Mouse (Mus musculus): ENCODE results near the gene Fam131c. TPM values are rescaled to one million over a fixed set of nuclear protein-coding genes. Genes with fewer than 3 reads are reported as not detected.
A peak's percentile ranks its signal among the peaks of the same experiment; 100 is the strongest.

Gene Fam131c
- polyA plus RNA-seq, 1 experiment = 1.8 TPM

GRCm38 (mm10) chr4:141425484-141426479 lies 57.8 kb downstream of the Fam131c start:
- WGBS = 5% methylated on average over 36 of the region's 36 CpGs
- peak overlapping the region; percentile 88 for H3K27ac ChIP-seq (ENCODE audit: insufficient read depth, low read depth, low read length)

DNA sequence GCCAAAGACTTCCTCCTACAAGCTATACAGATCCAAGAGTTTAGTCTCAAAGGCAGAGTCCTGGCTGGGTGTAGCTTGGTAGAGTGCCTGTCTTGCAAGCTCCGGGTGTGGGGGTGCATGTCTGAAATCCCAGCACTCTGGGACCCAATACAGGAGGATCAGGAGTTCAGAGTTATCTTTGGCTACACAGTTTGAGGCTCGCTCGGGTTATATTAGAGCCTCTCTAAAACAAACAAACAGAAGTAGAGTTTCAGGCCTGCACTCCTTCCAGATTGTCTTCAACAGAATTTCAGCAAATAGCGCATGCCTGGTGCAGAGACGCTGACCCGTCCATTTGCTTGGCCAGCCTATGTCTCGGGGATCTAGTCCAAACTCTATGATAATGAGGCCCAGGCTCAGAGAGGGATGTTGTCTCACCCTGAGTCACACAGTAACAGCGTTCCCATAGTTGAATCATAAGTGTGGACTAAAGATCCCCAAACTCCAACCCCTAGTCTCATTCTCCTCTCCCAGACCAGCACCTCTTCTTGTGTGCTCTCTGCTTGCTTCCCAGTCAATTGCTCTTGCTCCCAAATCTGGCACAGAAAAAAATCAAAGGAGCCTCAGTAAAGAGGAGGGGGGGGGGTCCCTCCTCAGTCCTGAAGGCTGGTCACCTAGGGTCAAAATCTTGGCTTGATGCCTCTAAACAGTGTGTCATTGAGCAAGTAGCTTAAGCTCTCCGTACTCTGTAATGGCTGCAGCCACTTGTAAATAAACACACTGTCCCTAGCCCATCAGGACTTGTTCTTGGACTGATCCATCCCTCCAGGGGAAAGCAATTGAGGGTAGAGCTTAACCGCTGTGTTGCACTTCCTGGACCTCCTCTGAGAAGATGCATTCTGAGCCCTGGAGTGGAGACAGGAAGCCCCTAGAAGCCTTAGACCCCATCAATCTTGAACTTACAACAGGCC lies 59.1 kb downstream of the Fam131c start:
- 73% methylated on average over 10 of the region's 10 CpGs for WGBS
- Histone ChIP-seq H3K27me3 (replicated peaks; ENCODE audit: control insufficient read depth, insufficient read depth, low read length) (no peaks in the 10 kb centered on the region), H3K4me3 (ENCODE audit: insufficient read depth, low read depth, low read length) (no peak overlapping the region), H3K36me3 (ENCODE audit: control insufficient read depth, insufficient read depth, low read length) (no peaks in the 10 kb centered on the region), H3K27ac (ENCODE audit: insufficient read depth, low read depth, low read length) (peak overlapping the region; percentile 88), H3K4me1 (ENCODE audit: control insufficient read depth, insufficient read depth, low read length) (no peaks in the 10 kb centered on the region)
- TF ChIP-seq CTCF (conservative IDR thresholded peaks at IDR 0.05; ENCODE audit: insufficient read depth, insufficient read length, low read depth, low read length) = no peak
- no peak for TF ChIP-seq POLR2A (IDR thresholded peaks at IDR 0.05; ENCODE audit: low read depth, low read length)
- DNase-seq = no peak

More at GRCm38 (mm10) chr4:141425484-141426479, 57.8 kb downstream of the Fam131c start:
- DNase-seq = peak; percentile 76
- H3K4me1 ChIP-seq (ENCODE audit: control insufficient read depth, insufficient read depth, low read length) = peaks cover 5% of the 10 kb centered on the region
- no peaks in the 10 kb centered on the region for H3K36me3 ChIP-seq (ENCODE audit: control insufficient read depth, insufficient read depth, low read length)
- no peak for TF ChIP-seq CTCF (conservative IDR thresholded peaks at IDR 0.05; ENCODE audit: insufficient read depth, insufficient read length, low read depth, low read length)
- H3K27me3 ChIP-seq (replicated peaks; ENCODE audit: control insufficient read depth, insufficient read depth, low read length) = no peaks in the 10 kb centered on the region
- H3K4me3 ChIP-seq (ENCODE audit: insufficient read depth, low read depth, low read length) = peak overlapping the region; percentile 51

DNA sequence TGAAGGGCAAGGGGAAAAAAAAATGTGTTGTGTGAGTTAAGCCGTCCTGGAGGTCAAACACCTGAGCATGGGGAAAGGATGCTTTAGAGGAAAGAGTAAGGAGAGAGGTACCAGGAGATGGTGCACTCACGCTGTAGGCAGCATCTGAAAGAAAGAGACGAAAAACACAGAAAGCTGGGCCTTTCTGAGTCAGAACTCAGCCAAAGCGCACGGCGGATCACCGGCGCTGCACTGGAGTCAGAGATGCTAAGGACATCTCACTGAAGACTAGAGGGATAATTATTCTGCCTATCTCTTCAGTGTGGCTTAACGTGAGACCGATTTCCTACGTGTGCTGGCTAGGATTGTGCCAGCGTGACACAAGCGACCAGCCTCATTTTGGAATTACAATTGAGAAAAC lies 59.9 kb downstream of the Fam131c start:
- no peak for DNase-seq
- Histone ChIP-seq H3K36me3 (ENCODE audit: control insufficient read depth, insufficient read depth, low read length) (no peaks in the 10 kb centered on the region), H3K27ac (ENCODE audit: insufficient read depth, low read depth, low read length) (no peak overlapping the region), H3K27me3 (replicated peaks; ENCODE audit: control insufficient read depth, insufficient read depth, low read length) (no peaks in the 10 kb centered on the region), H3K4me1 (ENCODE audit: control insufficient read depth, insufficient read depth, low read length) (no peaks in the 10 kb centered on the region), H3K4me3 (ENCODE audit: insufficient read depth, low read depth, low read length) (no peak overlapping the region)
- no peak for TF ChIP-seq POLR2A (IDR thresholded peaks at IDR 0.05; ENCODE audit: low read depth, low read length)
- TF ChIP-seq CTCF (conservative IDR thresholded peaks at IDR 0.05; ENCODE audit: insufficient read depth, insufficient read length, low read depth, low read length) = no peak
- WGBS = 92% methylated on average over 13 of the region's 13 CpGs

- Histone ChIP-seq H3K36me3 (ENCODE audit: control insufficient read depth, insufficient read depth, low read length) (no peaks in the 10 kb centered on the region), H3K27ac (ENCODE audit: insufficient read depth, low read depth, low read length) (no peak overlapping the region), H3K27me3 (replicated peaks; ENCODE audit: control insufficient read depth, insufficient read depth, low read length) (no peaks in the 10 kb centered on the region), H3K4me3 (ENCODE audit: insufficient read depth, low read depth, low read length) (no peak overlapping the region), H3K4me1 (ENCODE audit: control insufficient read depth, insufficient read depth, low read length) (no peaks in the 10 kb centered on the region)
- no peak for TF ChIP-seq CTCF (conservative IDR thresholded peaks at IDR 0.05; ENCODE audit: insufficient read depth, insufficient read length, low read depth, low read length)
- TF ChIP-seq POLR2A (IDR thresholded peaks at IDR 0.05; ENCODE audit: low read depth, low read length) = no peak
- WGBS = 74% methylated on average over 6 of the region's 6 CpGs
- DNase-seq = no peak
Measured at GRCm38 (mm10) chr4:141429381-141429780, 61.4 kb downstream of the Fam131c start.

GRCm38 (mm10) chr4:141429847-141430246 lies 61.8 kb downstream of the Fam131c start:
- H3K36me3 ChIP-seq (ENCODE audit: control insufficient read depth, insufficient read depth, low read length) = no peaks in the 10 kb centered on the region
- H3K4me1 ChIP-seq (ENCODE audit: control insufficient read depth, insufficient read depth, low read length) = no peaks in the 10 kb centered on the region
- no peak overlapping the region for H3K4me3 ChIP-seq (ENCODE audit: insufficient read depth, low read depth, low read length)
- WGBS = 54% methylated on average over 9 of the region's 9 CpGs
- TF ChIP-seq CTCF (conservative IDR thresholded peaks at IDR 0.05; ENCODE audit: insufficient read depth, insufficient read length, low read depth, low read length) = peak; percentile 75
- no peak for TF ChIP-seq POLR2A (IDR thresholded peaks at IDR 0.05; ENCODE audit: low read depth, low read length)
- peak; percentile 68 for DNase-seq
- no peak overlapping the region for H3K27ac ChIP-seq (ENCODE audit: insufficient read depth, low read depth, low read length)
- no peaks in the 10 kb centered on the region for H3K27me3 ChIP-seq (replicated peaks; ENCODE audit: control insufficient read depth, insufficient read depth, low read length)

DNA sequence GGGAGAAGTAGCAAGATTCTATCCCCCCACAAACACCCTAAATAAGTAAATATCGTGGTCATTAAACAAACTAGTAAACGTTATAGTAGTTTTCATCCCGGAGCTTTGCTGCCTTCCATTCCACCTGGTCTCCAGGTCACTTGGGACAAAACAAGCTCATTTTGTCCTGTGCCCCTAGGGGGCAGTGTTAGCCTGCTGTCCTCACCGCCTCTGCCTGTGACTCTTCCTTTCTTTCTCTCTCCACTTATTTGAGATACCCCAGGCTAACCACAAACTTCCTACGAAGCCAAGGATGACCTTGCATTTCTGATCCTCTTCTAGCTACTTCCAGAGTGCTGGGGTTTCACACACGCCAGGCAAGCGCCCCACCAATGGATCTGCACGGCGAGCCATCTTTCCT lies 63.0 kb downstream of the Fam131c start:
- DNase-seq = peak; percentile 83
- peak; percentile 94 for TF ChIP-seq CTCF (conservative IDR thresholded peaks at IDR 0.05; ENCODE audit: insufficient read depth, insufficient read length, low read depth, low read length)
- TF ChIP-seq POLR2A (IDR thresholded peaks at IDR 0.05; ENCODE audit: low read depth, low read length) = no peak
- H3K27me3 ChIP-seq (replicated peaks; ENCODE audit: control insufficient read depth, insufficient read depth, low read length) = no peaks in the 10 kb centered on the region
- no peaks in the 10 kb centered on the region for H3K4me1 ChIP-seq (ENCODE audit: control insufficient read depth, insufficient read depth, low read length)
- H3K27ac ChIP-seq (ENCODE audit: insufficient read depth, low read depth, low read length) = no peak overlapping the region
- 33% methylated on average over 9 of the region's 9 CpGs for WGBS
- H3K36me3 ChIP-seq (ENCODE audit: control insufficient read depth, insufficient read depth, low read length) = no peaks in the 10 kb centered on the region
- H3K4me3 ChIP-seq (ENCODE audit: insufficient read depth, low read depth, low read length) = no peak overlapping the region

All from kidney, adult 2 months (tissue).